ENCODE assay signal across 23 mouse cellular contexts in genomic region chr12:72679635-72680034, GRCm38 (mm10). TPM values are rescaled to one million over a fixed set of nuclear protein-coding genes. Genes with fewer than 3 reads are reported as not detected.
DNase-seq lines count a peak whose midpoint lies in the region; ATAC-seq and TF ChIP-seq lines count a peak whose summit lies in the region.
"Had no signal": no experiment of that assay in that cellular context is flagged by ENCODE, and none has a peak within 500 bp of the region (broad histone marks: within the 10 kb centered on the region; RNA-seq: fewer than 3 reads in every experiment).

No protein-coding gene starts in this region.

- H3K27ac ChIP-seq in lung, embryonic 14.5 days (ENCODE audit: low read depth), result no peak overlapping the region
- H3K27ac ChIP-seq in MEL (ENCODE audit: control insufficient read depth, low read depth, low read length), result no peak overlapping the region
- H3K27ac ChIP-seq: embryonic facial prominence, embryonic 13.5 days; forebrain, embryonic 10.5 days; limb, embryonic 10.5 days; midbrain, embryonic 12.5 days; stomach, embryonic 15.5 days had no signal

- ATAC-seq in lung, embryonic 14.5 days (ENCODE audit: insufficient read depth), result no peak
- 0 out of 2 replicates have a peak, but pooled peaks have one; percentile 51 for ATAC-seq in megakaryocyte-erythroid progenitor cell, adult 5-6 weeks (replicated peaks; ENCODE audit: low FRiP score, low TSS enrichment, poor library complexity, severe bottlenecking)
- ATAC-seq in monocyte, adult 5-6 weeks (replicated peaks; ENCODE audit: insufficient number of reproducible peaks, low FRiP score, low TSS enrichment, poor library complexity, severe bottlenecking), result no peak
- ATAC-seq: inflammation-experienced regulatory T-cells, adult 6 months had no signal

- DNase-seq in heart, adult 11 months, result peak; percentile 33
- DNase-seq in heart, adult 9 months (ENCODE audit: low spot score in 2 of 2), result no peak
- DNase-seq in lung, embryonic 14.5 days, result no peak
- no peak for DNase-seq in lung, adult 2 months
- peak; percentile 28 for DNase-seq in MEL (ENCODE audit: low read depth, low spot score)
- DNase-seq in kidney, postnatal 10 days, result no peak
- DNase-seq: adrenal gland, postnatal 10 days; cerebellum, postnatal 36 days; heart, adult 18-20 months; heart, postnatal 36 days; kidney, postnatal 14 days; thymus, postnatal 4 days had no signal

- no peak; the same call in 1 of the 2 replicates for TF ChIP-seq RAD21 in MEL (IDR thresholded peaks at IDR 0.05; ENCODE audit: low read depth, low read length)

- H3K79me2 ChIP-seq in MEL (ENCODE audit: control insufficient read depth, insufficient read depth, low read length, poor library complexity), result no peaks in the 10 kb centered on the region

- H3K4me2 ChIP-seq in lung, embryonic 14.5 days, result no peak overlapping the region
- H3K4me2 ChIP-seq: embryonic facial prominence, embryonic 13.5 days; midbrain, embryonic 12.5 days; stomach, embryonic 15.5 days had no signal

- H3K36me3 ChIP-seq in lung, embryonic 14.5 days (ENCODE audit: insufficient read depth), result no peaks in the 10 kb centered on the region
- H3K36me3 ChIP-seq in MEL (ENCODE audit: control insufficient read depth in 1 of 2, insufficient read depth in 2 of 2, low read length in 2 of 2), result peaks cover 0 to 8% of the 10 kb centered on the region in 2 experiments; a peak in 2 of 4 replicates
- H3K36me3 ChIP-seq: embryonic facial prominence, embryonic 13.5 days; forebrain, embryonic 10.5 days; limb, embryonic 10.5 days; midbrain, embryonic 12.5 days; stomach, embryonic 15.5 days had no signal

- no peak for TF ChIP-seq POLR2A in lung, adult 2 months (IDR thresholded peaks at IDR 0.05; ENCODE audit: borderline replicate concordance, extremely low read depth, low read depth, low read length)
- TF ChIP-seq POLR2A in MEL (IDR thresholded peaks at IDR 0.05; ENCODE audit: control insufficient read depth in 1 of 2, insufficient read depth in 1 of 2, low read depth in 1 of 2, low read length in 2 of 2, poor library complexity in 1 of 2), result no peak

- no peaks in the 10 kb centered on the region for H3K27me3 ChIP-seq in lung, embryonic 14.5 days (ENCODE audit: insufficient read depth, low read length)
- H3K27me3 ChIP-seq in MEL (ENCODE audit: control insufficient read depth in 1 of 2, insufficient read depth in 2 of 2, low read length in 2 of 2), result no peaks in the 10 kb centered on the region
- H3K27me3 ChIP-seq: embryonic facial prominence, embryonic 13.5 days; midbrain, embryonic 12.5 days; stomach, embryonic 15.5 days had no signal

- no peak overlapping the region for H3K4me3 ChIP-seq in lung, embryonic 14.5 days (ENCODE audit: low read depth, low read length)
- H3K4me3 ChIP-seq in lung, adult 2 months (replicated peaks; ENCODE audit: extremely low read depth, low read depth, low read length), result no peak overlapping the region
- H3K4me3 ChIP-seq in MEL (ENCODE audit: control insufficient read depth in 1 of 2, insufficient read depth in 1 of 2, low read depth in 2 of 2, low read length in 2 of 2), result no peak overlapping the region
- H3K4me3 ChIP-seq: embryonic facial prominence, embryonic 13.5 days; forebrain, embryonic 10.5 days; limb, embryonic 10.5 days; midbrain, embryonic 12.5 days; stomach, embryonic 15.5 days had no signal

- no peak overlapping the region for H3K9ac ChIP-seq in lung, embryonic 14.5 days
- H3K9ac ChIP-seq in MEL (ENCODE audit: control insufficient read depth, low read depth, low read length, poor library complexity, severe bottlenecking), result no peak overlapping the region
- H3K9ac ChIP-seq: embryonic facial prominence, embryonic 13.5 days; midbrain, embryonic 12.5 days; stomach, embryonic 15.5 days had no signal

- 70% methylated on average over 3 of the region's 3 CpGs for WGBS in lung, embryonic 14.5 days
- 73% methylated on average over 3 of the region's 3 CpGs for WGBS in lung, adult 2 months

- peak; percentile 31; the same call in 1 of the 2 replicates for TF ChIP-seq CTCF in lung, embryonic 14.5 days (IDR thresholded peaks at IDR 0.05; ENCODE audit: low read depth)
- no peak for TF ChIP-seq CTCF in lung, adult 2 months (IDR thresholded peaks at IDR 0.05; ENCODE audit: insufficient read depth, low read length)
- peak; percentile 29 to 40 (median 35); a peak in 4 of 6 replicates for TF ChIP-seq CTCF in MEL (IDR thresholded peaks at IDR 0.05 in 2 of 3, conservative IDR thresholded peaks at IDR 0.05 in 1 of 3; ENCODE audit: control insufficient read depth in 1 of 3, insufficient read depth in 1 of 3, low read depth in 2 of 3, low read length in 3 of 3, poor library complexity in 1 of 3, severe bottlenecking in 1 of 3)

- no peak for TF ChIP-seq EP300 in MEL (IDR thresholded peaks at IDR 0.05; ENCODE audit: low read depth in 1 of 2, low read length in 2 of 2)

- no peaks in the 10 kb centered on the region for H3K9me3 ChIP-seq in lung, embryonic 14.5 days (ENCODE audit: low read depth, low read length)
- H3K9me3 ChIP-seq in MEL (replicated peaks; ENCODE audit: insufficient read depth, low read length), result no peaks in the 10 kb centered on the region
- H3K9me3 ChIP-seq: embryonic facial prominence, embryonic 13.5 days; forebrain, embryonic 10.5 days; limb, embryonic 10.5 days; midbrain, embryonic 12.5 days; stomach, embryonic 15.5 days had no signal

- no peaks in the 10 kb centered on the region for H3K4me1 ChIP-seq in lung, embryonic 14.5 days (ENCODE audit: insufficient read depth)
- H3K4me1 ChIP-seq in lung, adult 2 months (ENCODE audit: control insufficient read depth, insufficient read depth, low read length), result no peaks in the 10 kb centered on the region
- H3K4me1 ChIP-seq in MEL (ENCODE audit: control insufficient read depth in 1 of 2, insufficient read depth in 2 of 2, low read length in 2 of 2), result peaks cover 3 to 12% of the 10 kb centered on the region in 2 experiments; a peak in 3 of 4 replicates
- H3K4me1 ChIP-seq: limb, embryonic 10.5 days; midbrain, embryonic 12.5 days; stomach, embryonic 15.5 days had no signal

TF ChIP-seq in MEL, 35 proteins besides CTCF, POLR2A, EP300 and RAD21:
- no peak for TF ChIP-seq MXI1 (IDR thresholded peaks at IDR 0.05; ENCODE audit: low read depth, low read length)
- TF ChIP-seq SMC3 (IDR thresholded peaks at IDR 0.05; ENCODE audit: low read depth, low read length), result peak; percentile 33; the same call in 1 of the 2 replicates
- TF ChIP-seq ZC3H11A (IDR thresholded peaks at IDR 0.05; ENCODE audit: low read depth, low read length), result peak; percentile 7; the same call in 1 of the 2 replicates

RNA-seq across cellular contexts. Expression of gene Dhrs7, which starts 14.9 kb away (rescaled TPM):
- polyA plus RNA-seq in lung, embryonic 14.5 days (2014; fragmentation: Nextera tagmentation; extraction: Ambion mirVana), result 20.9 and 29.9 TPM in 2 replicates
- polyA plus RNA-seq in lung, adult 2 months (2012; rRNA removed), result 53.4 and 72.3 TPM in 2 replicates
- total RNA-seq in MEL (2012; rRNA removed), result 11.6 and 13.8 TPM in 2 replicates
- polyA plus RNA-seq in MEL (2012; ENCODE audit: insufficient read depth in 1 of 2, insufficient read length in 2 of 2, low read depth in 1 of 2, low replicate concordance in 2 of 2, missing spikeins in 1 of 2), result 10 to 100 TPM in 1 of 2 experiments, not detected in 1; 14.9 TPM
- total RNA-seq in megakaryocyte-erythroid progenitor cell, adult 5-6 weeks (2014; fragmentation: Nextera tagmentation), result 1.4 and 1.6 TPM in 2 replicates
- 3.1 and 10.7 TPM in 2 replicates for total RNA-seq in megakaryocyte-erythroid progenitor cell, adult 5-6 weeks (2017)
- total RNA-seq in monocyte, adult 5-6 weeks (2017), result 56.3 to 90.0 TPM (median 81.0 TPM) in 3 replicates

RNA-seq across cellular contexts. Expression of gene Gm4756, which starts 30.2 kb away (rescaled TPM):
- not detected in 2 replicates for polyA plus RNA-seq in lung, embryonic 14.5 days (2014; fragmentation: Nextera tagmentation; extraction: Ambion mirVana)
- 0.17 TPM in 1 of 2 replicates, not detected in the other for polyA plus RNA-seq in lung, adult 2 months (2012; rRNA removed)
- not detected in 2 replicates for total RNA-seq in MEL (2012; rRNA removed)
- polyA plus RNA-seq in MEL (2012; ENCODE audit: insufficient read depth in 1 of 2, insufficient read length in 2 of 2, low read depth in 1 of 2, low replicate concordance in 2 of 2, missing spikeins in 1 of 2), result not detected
- total RNA-seq in megakaryocyte-erythroid progenitor cell, adult 5-6 weeks (2014; fragmentation: Nextera tagmentation), result not detected in 2 replicates
- not detected in 2 replicates for total RNA-seq in megakaryocyte-erythroid progenitor cell, adult 5-6 weeks (2017)
- not detected in 3 replicates for total RNA-seq in monocyte, adult 5-6 weeks (2017)
- total RNA-seq: adrenal gland, postnatal 10 days; heart, adult 18-20 months; heart, postnatal 36 days had no signal
- polyA plus RNA-seq: C2C12; embryonic facial prominence, embryonic 13.5 days; forebrain, embryonic 10.5 days; limb, embryonic 10.5 days; lung, embryonic 16.5 days; midbrain, embryonic 12.5 days; neural tube, embryonic 11.5 days; stomach, embryonic 15.5 days had no signal

Comparison
In these comparisons a context has a peak if more than half of its experiments do, and no peak if none do; other contexts are left out.
1. DNase-seq: peak in heart, adult 11 months (single experiment) and MEL (single experiment); none in heart, adult 9 months (0 of 2), lung, embryonic 14.5 days (single experiment), lung, adult 2 months (single experiment) and kidney, postnatal 10 days (single experiment).